Mouse (Mus musculus): ENCODE results near the gene Gas7.

DNA sequence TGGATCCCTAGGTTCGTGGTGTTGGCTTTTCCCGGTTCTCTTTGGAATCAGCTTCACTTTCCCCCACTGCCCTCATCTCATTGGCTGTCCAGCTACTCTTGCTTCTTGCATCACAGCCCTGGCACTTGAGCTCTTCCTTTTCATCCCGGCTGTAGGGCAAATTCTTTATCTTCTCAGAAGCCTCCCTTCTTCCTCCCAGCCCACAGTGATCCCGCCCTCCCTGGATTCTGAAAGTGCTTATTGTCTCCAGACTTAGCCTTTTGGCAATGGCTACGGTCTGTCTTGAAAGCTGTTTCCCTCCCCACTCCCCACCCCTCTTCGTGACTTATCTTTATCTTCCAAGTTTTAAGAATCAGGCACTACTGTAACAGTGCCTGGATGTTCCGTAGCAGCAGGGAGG, 126.3 kb downstream of the Gas7 start:
- TF ChIP-seq CTCF (IDR thresholded peaks at IDR 0.05; ENCODE audit: extremely low read depth, insufficient read length, insufficient replicate concordance, low read depth, low read length) (no peak), POLR2A (IDR thresholded peaks at IDR 0.05; ENCODE audit: low read depth, low read length) (no peak)
